Mouse (Mus musculus) spleen, postnatal 14 days (tissue): ENCODE data around the gene Olfr139.

ENCODE experiments used
- DNase-seq, 2 experiments: peaks; one replicate each; pipeline ENCODE4 v3.0.0; 2021 to 2022; ENCODE audit warnings: low spot score in 2 of 2

Olfr139 gene

DNA sequence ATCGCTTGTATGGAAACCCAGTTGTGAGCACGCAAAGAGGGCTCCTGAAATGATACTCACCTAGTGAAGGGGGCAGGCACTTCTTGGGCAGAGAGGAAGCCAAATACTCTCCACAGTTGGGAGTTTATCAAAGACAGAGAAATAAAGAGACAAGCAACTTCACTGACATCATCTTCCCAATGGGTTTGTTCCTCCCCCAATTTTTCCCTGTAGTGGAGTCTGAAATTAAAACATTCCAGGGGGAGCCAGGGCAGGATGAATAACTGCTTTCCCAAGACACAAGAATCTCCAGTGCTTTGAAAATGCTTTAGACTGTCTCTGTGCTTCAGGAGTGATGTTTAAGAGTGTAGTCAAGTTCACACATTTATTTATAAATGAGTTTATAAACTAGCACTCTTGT, at the start of gene Olfr139, which contains the start of gene Olfr399:
Gene Olfr139 (minus strand): TSS at position 101 of the 400 bp plus-strand sequence.
Gene Olfr399 (minus strand): TSS at position 165 of the 400 bp plus-strand sequence.
- DNase-seq: no peak

DNA sequence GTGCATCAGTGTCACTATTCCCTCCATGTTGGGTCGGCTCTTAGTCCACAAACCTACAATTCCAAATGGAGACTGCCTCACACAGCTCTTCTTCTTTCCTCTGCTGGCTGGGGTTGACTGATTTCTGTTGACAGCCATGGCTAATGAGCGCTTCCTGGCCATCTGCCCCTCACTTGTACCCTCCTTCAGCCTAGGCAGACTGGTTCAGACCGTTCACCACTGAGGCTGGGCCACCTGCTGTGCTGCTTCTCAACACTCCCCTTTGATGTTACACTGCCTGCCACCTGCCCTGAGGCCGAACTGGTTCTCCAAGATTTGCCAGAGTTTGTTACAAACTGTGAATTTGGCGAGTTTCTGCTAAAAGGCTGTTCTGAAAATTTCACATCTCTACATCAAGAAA, 48.7 kb upstream of the Olfr139 start:
- DNase-seq: no peak

DNA sequence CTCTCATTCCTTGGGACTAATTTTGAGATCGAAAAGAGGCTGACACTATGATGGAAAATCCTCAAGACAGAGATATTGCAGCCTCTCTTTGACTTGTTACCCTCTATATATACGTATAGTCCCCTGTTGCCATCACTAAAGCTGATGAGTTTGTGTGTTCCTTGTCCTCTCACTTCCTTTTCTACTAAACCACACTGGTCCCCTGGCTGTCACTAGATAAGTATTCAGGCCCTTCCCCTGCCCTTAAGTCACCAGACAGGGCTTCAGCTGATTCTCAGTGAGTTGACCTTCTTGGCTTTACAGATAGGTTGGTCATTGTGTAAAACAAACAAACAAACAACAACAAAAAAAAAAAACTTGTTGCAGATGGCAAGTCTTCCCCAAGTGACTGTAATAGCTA, 45.2 kb upstream of the Olfr139 start:
- no peak for DNase-seq

DNA sequence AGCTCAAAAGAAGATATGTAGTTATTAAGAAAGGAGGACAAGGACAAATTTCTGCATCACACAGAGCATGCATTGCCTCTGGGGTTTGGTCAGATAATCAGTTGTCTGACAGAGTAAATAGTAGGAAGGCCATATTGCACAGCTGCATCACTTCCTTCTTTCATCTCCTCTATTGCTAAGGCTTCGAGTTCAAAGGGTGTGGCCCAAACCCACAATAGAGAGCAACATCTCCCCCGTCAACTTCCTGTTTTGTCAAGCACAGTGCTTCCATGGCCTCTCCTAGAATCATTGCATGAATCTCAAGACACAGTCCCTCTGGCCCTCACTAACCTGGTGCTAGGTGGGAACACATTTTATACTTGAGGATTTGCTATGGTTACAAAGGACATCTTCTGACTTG, 44.4 kb upstream of the Olfr139 start:
- DNase-seq: no peak

DNA sequence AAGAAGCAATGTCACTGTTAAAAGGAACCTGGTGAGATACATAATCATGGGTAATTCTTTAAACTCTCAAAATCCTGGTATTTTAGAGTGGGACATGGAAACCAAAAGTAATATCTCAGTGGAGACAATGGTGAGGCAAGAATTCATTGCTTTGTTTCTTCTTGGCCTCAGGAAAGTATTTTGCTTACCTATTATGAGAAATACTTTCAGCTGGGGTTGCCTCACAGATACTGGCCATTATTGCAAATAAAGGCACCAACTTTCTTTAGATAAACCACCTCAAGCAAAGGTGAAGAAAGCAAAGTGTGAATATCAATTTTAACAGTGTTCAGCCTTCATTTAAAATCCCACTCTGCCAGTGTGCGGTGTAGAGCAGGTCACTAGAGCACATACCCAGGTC, 13.3 kb upstream of the Olfr139 start, which contains the start of gene Zfp616:
Gene Zfp616 (plus strand): TSS at position 301 of the 400 bp plus-strand sequence.
- no peak for DNase-seq

DNA sequence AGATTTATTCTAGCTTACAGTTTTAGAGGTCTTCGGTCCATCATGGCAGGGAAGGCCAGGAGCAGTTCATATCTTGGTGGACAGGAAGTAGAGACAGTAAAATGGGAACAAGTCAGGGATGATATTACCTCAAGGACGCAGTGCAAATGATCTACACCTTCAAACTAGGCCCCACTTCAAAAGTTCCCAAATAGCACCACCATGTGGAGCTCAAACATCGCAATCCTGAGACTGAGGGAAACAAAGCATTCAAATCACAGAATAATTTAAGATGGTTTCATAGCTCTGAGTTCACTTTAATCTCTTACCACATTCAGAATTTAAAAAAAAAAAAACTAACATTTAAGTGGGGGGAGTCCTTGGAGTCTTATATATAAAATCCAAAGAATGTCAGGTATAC, 5.0 kb downstream of the Olfr139 start:
- DNase-seq: no peak
